18 mouse cellular contexts compared by ENCODE assay signal in genomic region chr16:47418680-47419252, GRCm38 (mm10).
A peak's percentile ranks its signal among the peaks of the same experiment; 100 is the strongest.
DNase-seq lines count a peak whose midpoint lies in the region; ATAC-seq lines count a peak whose summit lies in the region.
"Had no signal": no experiment of that assay in that cellular context is flagged by ENCODE, and none has a peak within 500 bp of the region (broad histone marks: within the 10 kb centered on the region; RNA-seq: fewer than 3 reads in every experiment).

No protein-coding gene starts in this region.

- no peak overlapping the region for H3K9ac ChIP-seq in kidney, embryonic 14.5 days (ENCODE audit: low read depth, low read length)
- H3K9ac ChIP-seq in lung, embryonic 16.5 days (ENCODE audit: low read length), result no peak overlapping the region
- no peak overlapping the region for H3K9ac ChIP-seq in forebrain, embryonic 15.5 days (replicated peaks)
- H3K9ac ChIP-seq: embryonic facial prominence, embryonic 15.5 days; limb, embryonic 15.5 days; neural tube, embryonic 12.5 days had no signal

- no peak overlapping the region for H3K4me3 ChIP-seq in kidney, embryonic 14.5 days (ENCODE audit: low read length)
- no peak overlapping the region for H3K4me3 ChIP-seq in lung, embryonic 16.5 days (ENCODE audit: low read length)
- no peak overlapping the region for H3K4me3 ChIP-seq in forebrain, embryonic 15.5 days
- H3K4me3 ChIP-seq: embryonic facial prominence, embryonic 15.5 days; limb, embryonic 15.5 days; neural tube, embryonic 12.5 days had no signal

- intact Hi-C loops in heart, postnatal 25 days (cut with DNase I), result no loop called here

- H3K27me3 ChIP-seq in kidney, embryonic 14.5 days (ENCODE audit: control insufficient read depth, insufficient read depth, low read length), result no peaks in the 10 kb centered on the region
- no peaks in the 10 kb centered on the region for H3K27me3 ChIP-seq in lung, embryonic 16.5 days (ENCODE audit: control insufficient read depth, insufficient read depth, low read depth, low read length)
- H3K27me3 ChIP-seq in forebrain, embryonic 15.5 days, result no peaks in the 10 kb centered on the region
- H3K27me3 ChIP-seq: embryonic facial prominence, embryonic 15.5 days; limb, embryonic 15.5 days; neural tube, embryonic 12.5 days had no signal

- H3K27ac ChIP-seq in kidney, embryonic 14.5 days (ENCODE audit: low read depth, low read length), result no peak overlapping the region
- no peak overlapping the region for H3K27ac ChIP-seq in lung, embryonic 16.5 days (ENCODE audit: low read length)
- H3K27ac ChIP-seq in forebrain, embryonic 15.5 days (replicated peaks), result no peak overlapping the region
- H3K27ac ChIP-seq: embryonic facial prominence, embryonic 15.5 days; limb, embryonic 15.5 days; neural tube, embryonic 12.5 days had no signal

- ATAC-seq in kidney, embryonic 14.5 days (ENCODE audit: low FRiP score, low TSS enrichment), result peak; percentile 83; the same call in 1 of the 2 replicates
- peak; percentile 78 for ATAC-seq in lung, embryonic 16.5 days (ENCODE audit: low read depth)
- peak; percentile 51 for ATAC-seq in forebrain, embryonic 15.5 days (replicated peaks)
- ATAC-seq: CD4-positive, CD25-positive, alpha-beta regulatory T cell, adult 4 months had no signal

- no peaks in the 10 kb centered on the region for H3K4me1 ChIP-seq in kidney, embryonic 14.5 days (ENCODE audit: control insufficient read depth, insufficient read depth, low read length)
- H3K4me1 ChIP-seq in lung, embryonic 16.5 days (replicated peaks; ENCODE audit: control insufficient read depth, insufficient read depth, low read length), result no peaks in the 10 kb centered on the region
- no peaks in the 10 kb centered on the region for H3K4me1 ChIP-seq in forebrain, embryonic 15.5 days
- H3K4me1 ChIP-seq: embryonic facial prominence, embryonic 15.5 days; limb, embryonic 15.5 days; neural tube, embryonic 12.5 days had no signal

- no peak for DNase-seq in kidney, postnatal 25 days
- DNase-seq in lung, postnatal 10 days, result no peak
- DNase-seq in embryo, embryonic 10.5 days (ENCODE audit: low spot score), result peak; percentile 3
- no peak for DNase-seq in heart, postnatal 25 days (ENCODE audit: low spot score)
- no peak for DNase-seq in layer of hippocampus, adult 8-10 months (ENCODE audit: low spot score in 2 of 2)
- DNase-seq: adrenal gland, adult 8-10 months; gastrocnemius, postnatal 36 days; heart, postnatal 4 days; lung, adult 2 months; thymus, postnatal 36 days had no signal

- no peaks in the 10 kb centered on the region for H3K36me3 ChIP-seq in kidney, embryonic 14.5 days (ENCODE audit: control insufficient read depth, insufficient read depth, low read length)
- no peaks in the 10 kb centered on the region for H3K36me3 ChIP-seq in lung, embryonic 16.5 days (ENCODE audit: control insufficient read depth, insufficient read depth, low read length)
- no peaks in the 10 kb centered on the region for H3K36me3 ChIP-seq in forebrain, embryonic 15.5 days
- H3K36me3 ChIP-seq: embryonic facial prominence, embryonic 15.5 days; limb, embryonic 15.5 days; neural tube, embryonic 12.5 days had no signal

- H3K4me2 ChIP-seq in kidney, embryonic 14.5 days (replicated peaks; ENCODE audit: low read depth, low read length), result no peak overlapping the region
- H3K4me2 ChIP-seq in lung, embryonic 16.5 days (ENCODE audit: low read depth, low read length), result no peak overlapping the region
- no peak overlapping the region for H3K4me2 ChIP-seq in forebrain, embryonic 15.5 days (replicated peaks)
- H3K4me2 ChIP-seq: embryonic facial prominence, embryonic 15.5 days; heart, embryonic 11.5 days; limb, embryonic 15.5 days; neural tube, embryonic 12.5 days had no signal

- no peaks in the 10 kb centered on the region for H3K9me3 ChIP-seq in kidney, embryonic 14.5 days (ENCODE audit: control insufficient read depth, low read length)
- no peaks in the 10 kb centered on the region for H3K9me3 ChIP-seq in lung, embryonic 16.5 days (ENCODE audit: control insufficient read depth, low read length)
- no peaks in the 10 kb centered on the region for H3K9me3 ChIP-seq in forebrain, embryonic 15.5 days
- H3K9me3 ChIP-seq: embryonic facial prominence, embryonic 15.5 days; limb, embryonic 15.5 days; neural tube, embryonic 12.5 days had no signal

- WGBS in kidney, embryonic 14.5 days, result 45% methylated on average over 3 of the region's 3 CpGs
- WGBS in lung, embryonic 16.5 days, result 27% methylated on average over 3 of the region's 3 CpGs
- 30% methylated on average over 3 of the region's 3 CpGs for WGBS in forebrain, embryonic 15.5 days
